Mouse (Mus musculus): ENCODE results near the gene Ttc7b. TPM values are rescaled to one million over a fixed set of nuclear protein-coding genes. Genes with fewer than 3 reads are reported as not detected.

Gene Ttc7b
- polyA plus RNA-seq, 1 experiment from 2014 or later: 8.5 TPM

- no peaks in the 10 kb centered on the region for H3K27me3 ChIP-seq (ENCODE audit: control insufficient read depth, insufficient read depth, low read length)
- H3K9ac ChIP-seq (replicated peaks; ENCODE audit: low read length): no peak overlapping the region
- 80% methylated on average over 5 of the region's 5 CpGs for WGBS
- ATAC-seq (ENCODE audit: low FRiP score, low TSS enrichment): no peak
- no peak overlapping the region for H3K27ac ChIP-seq (replicated peaks; ENCODE audit: low read depth, low read length)
- no peak overlapping the region for H3K4me2 ChIP-seq (ENCODE audit: low read length)
- no peaks in the 10 kb centered on the region for H3K9me3 ChIP-seq (ENCODE audit: control insufficient read depth, low read length)
- H3K4me1 ChIP-seq (ENCODE audit: control insufficient read depth, insufficient read depth, low read length): 0 out of 2 replicates have a peak, but pooled peaks cover 4% of the 10 kb centered on the region
- no peak for DNase-seq
- H3K4me3 ChIP-seq (replicated peaks; ENCODE audit: low read depth, low read length): no peak overlapping the region
- no peaks in the 10 kb centered on the region for H3K36me3 ChIP-seq (ENCODE audit: control insufficient read depth, insufficient read depth, low read length)
Measured at GRCm38 (mm10) chr12:100529651-100530050, 9.0 kb upstream of the Ttc7b start.

DNA sequence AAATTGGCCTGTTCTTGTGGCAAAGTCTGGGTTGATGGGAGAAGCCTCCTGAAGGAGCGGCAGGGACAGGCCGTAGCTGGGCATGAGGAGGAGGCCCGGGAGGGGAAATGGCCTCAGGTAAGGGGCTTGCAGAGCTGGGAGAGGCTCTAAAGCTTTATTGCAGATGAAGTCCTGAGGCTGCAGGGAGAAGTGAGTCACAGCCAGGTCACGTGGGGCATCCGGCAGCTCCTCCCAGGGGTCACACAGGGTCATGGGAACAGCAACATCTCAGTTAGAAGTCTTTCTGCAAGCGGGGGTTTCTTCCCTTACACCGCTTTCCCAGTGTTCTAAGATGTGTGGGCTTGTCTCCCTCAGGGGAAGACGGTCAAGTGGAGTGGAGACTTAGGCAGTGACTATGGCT lies 8.5 kb upstream of the Ttc7b start:
- no peak overlapping the region for H3K9ac ChIP-seq (replicated peaks; ENCODE audit: low read length)
- H3K4me3 ChIP-seq (replicated peaks; ENCODE audit: low read depth, low read length): no peak overlapping the region
- no peak overlapping the region for H3K27ac ChIP-seq (replicated peaks; ENCODE audit: low read depth, low read length)
- DNase-seq (no peak), ATAC-seq (ENCODE audit: low FRiP score, low TSS enrichment) (no peak)
- no peaks in the 10 kb centered on the region for H3K27me3 ChIP-seq (ENCODE audit: control insufficient read depth, insufficient read depth, low read length)
- 0 out of 2 replicates have a peak, but pooled peaks cover 4% of the 10 kb centered on the region for H3K4me1 ChIP-seq (ENCODE audit: control insufficient read depth, insufficient read depth, low read length)
- no peak overlapping the region for H3K4me2 ChIP-seq (ENCODE audit: low read length)
- H3K9me3 ChIP-seq (ENCODE audit: control insufficient read depth, low read length): no peaks in the 10 kb centered on the region
- no peaks in the 10 kb centered on the region for H3K36me3 ChIP-seq (ENCODE audit: control insufficient read depth, insufficient read depth, low read length)
- 29% methylated on average over 8 of the region's 8 CpGs for WGBS

- Histone ChIP-seq H3K9me3 (ENCODE audit: control insufficient read depth, low read length) (no peaks in the 10 kb centered on the region), H3K36me3 (ENCODE audit: control insufficient read depth, insufficient read depth, low read length) (no peaks in the 10 kb centered on the region), H3K4me3 (replicated peaks; ENCODE audit: low read depth, low read length) (no peak overlapping the region), H3K4me2 (ENCODE audit: low read length) (peak overlapping the region; percentile 49), H3K9ac (replicated peaks; ENCODE audit: low read length) (no peak overlapping the region), H3K27ac (replicated peaks; ENCODE audit: low read depth, low read length) (no peak overlapping the region), H3K27me3 (ENCODE audit: control insufficient read depth, insufficient read depth, low read length) (no peaks in the 10 kb centered on the region), H3K4me1 (ENCODE audit: control insufficient read depth, insufficient read depth, low read length) (0 out of 2 replicates have a peak, but pooled peaks cover 4% of the 10 kb centered on the region)
- DNase-seq (no peak), ATAC-seq (ENCODE audit: low FRiP score, low TSS enrichment) (no peak)
- WGBS: 79% methylated on average over 3 of the region's 3 CpGs
Measured at GRCm38 (mm10) chr12:100528246-100528645, 7.6 kb upstream of the Ttc7b start.

GRCm38 (mm10) chr12:100527753-100528152 lies 7.1 kb upstream of the Ttc7b start:
- Histone ChIP-seq H3K27me3 (ENCODE audit: control insufficient read depth, insufficient read depth, low read length) (no peaks in the 10 kb centered on the region), H3K9ac (replicated peaks; ENCODE audit: low read length) (no peak overlapping the region)
- ATAC-seq (ENCODE audit: low FRiP score, low TSS enrichment): peak; percentile 97

DNA sequence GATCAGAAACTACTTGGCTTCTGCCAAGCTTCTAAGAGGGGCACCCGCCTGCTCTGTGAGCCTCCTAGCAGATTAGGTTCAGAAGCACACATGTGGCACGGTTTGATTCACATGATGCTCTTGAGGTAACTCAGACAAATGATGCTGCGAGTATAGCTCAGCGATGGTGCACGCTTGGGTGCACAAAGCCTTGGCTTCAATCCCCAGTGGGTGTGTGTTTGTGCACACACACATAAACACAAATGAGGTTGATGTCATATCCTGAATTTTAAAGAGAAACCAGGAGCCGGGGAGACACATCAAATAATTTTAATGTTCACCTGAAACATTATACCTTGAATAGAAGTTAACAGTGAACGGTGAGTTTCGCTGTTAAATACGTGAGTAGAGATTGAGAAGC lies 6.6 kb upstream of the Ttc7b start:
- Histone ChIP-seq H3K4me3 (replicated peaks; ENCODE audit: low read depth, low read length) (no peak overlapping the region), H3K9me3 (ENCODE audit: control insufficient read depth, low read length) (no peaks in the 10 kb centered on the region), H3K9ac (replicated peaks; ENCODE audit: low read length) (no peak overlapping the region), H3K27me3 (ENCODE audit: control insufficient read depth, insufficient read depth, low read length) (no peaks in the 10 kb centered on the region), H3K36me3 (ENCODE audit: control insufficient read depth, insufficient read depth, low read length) (no peaks in the 10 kb centered on the region), H3K4me2 (ENCODE audit: low read length) (peak overlapping the region; percentile 49), H3K27ac (replicated peaks; ENCODE audit: low read depth, low read length) (no peak overlapping the region), H3K4me1 (ENCODE audit: control insufficient read depth, insufficient read depth, low read length) (0 out of 2 replicates have a peak, but pooled peaks cover 4% of the 10 kb centered on the region)
- 52% methylated on average over 9 of the region's 9 CpGs for WGBS
- DNase-seq (peak; percentile 39), ATAC-seq (ENCODE audit: low FRiP score, low TSS enrichment) (no peak)

More at GRCm38 (mm10) chr12:100527753-100528152, 7.1 kb upstream of the Ttc7b start:
- Histone ChIP-seq H3K36me3 (ENCODE audit: control insufficient read depth, insufficient read depth, low read length) (no peaks in the 10 kb centered on the region), H3K9me3 (ENCODE audit: control insufficient read depth, low read length) (no peaks in the 10 kb centered on the region), H3K4me1 (ENCODE audit: control insufficient read depth, insufficient read depth, low read length) (0 out of 2 replicates have a peak, but pooled peaks cover 4% of the 10 kb centered on the region), H3K4me3 (replicated peaks; ENCODE audit: low read depth, low read length) (no peak overlapping the region), H3K27ac (replicated peaks; ENCODE audit: low read depth, low read length) (no peak overlapping the region), H3K4me2 (ENCODE audit: low read length) (peak overlapping the region; percentile 49)
- 7% methylated on average over 9 of the region's 9 CpGs for WGBS
- DNase-seq: peak; percentile 87

DNA sequence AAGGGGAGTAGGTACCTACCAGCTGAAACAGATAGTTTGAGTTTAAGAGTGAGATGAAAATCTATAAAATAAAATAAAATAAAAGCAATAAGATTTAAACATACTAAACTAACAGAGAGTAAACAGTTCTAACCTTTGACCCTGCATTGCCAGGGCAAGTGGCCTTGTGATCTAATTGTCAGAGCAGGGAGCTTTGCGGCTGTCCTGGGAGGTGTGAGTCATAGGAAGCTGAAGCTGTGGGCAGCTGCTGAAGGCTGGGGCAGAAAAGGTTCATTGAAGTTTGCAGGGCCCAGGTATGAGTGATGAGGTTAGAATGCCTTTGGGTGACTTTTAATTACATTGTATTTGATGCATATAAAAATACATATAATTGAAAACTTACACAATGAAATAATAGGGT lies 5.3 kb upstream of the Ttc7b start:
- 0 out of 2 replicates have a peak, but pooled peaks cover 4% of the 10 kb centered on the region for H3K4me1 ChIP-seq (ENCODE audit: control insufficient read depth, insufficient read depth, low read length)
- no peak overlapping the region for H3K4me3 ChIP-seq (replicated peaks; ENCODE audit: low read depth, low read length)
- H3K27ac ChIP-seq (replicated peaks; ENCODE audit: low read depth, low read length): no peak overlapping the region
- H3K36me3 ChIP-seq (ENCODE audit: control insufficient read depth, insufficient read depth, low read length): no peaks in the 10 kb centered on the region
- H3K4me2 ChIP-seq (ENCODE audit: low read length): no peak overlapping the region
- ATAC-seq (ENCODE audit: low FRiP score, low TSS enrichment) (no peak), DNase-seq (no peak)
- H3K27me3 ChIP-seq (ENCODE audit: control insufficient read depth, insufficient read depth, low read length): no peaks in the 10 kb centered on the region
- 86% methylated on average over 1 of the region's 1 CpGs for WGBS
- H3K9me3 ChIP-seq (ENCODE audit: control insufficient read depth, low read length): no peaks in the 10 kb centered on the region
- no peak overlapping the region for H3K9ac ChIP-seq (replicated peaks; ENCODE audit: low read length)

DNA sequence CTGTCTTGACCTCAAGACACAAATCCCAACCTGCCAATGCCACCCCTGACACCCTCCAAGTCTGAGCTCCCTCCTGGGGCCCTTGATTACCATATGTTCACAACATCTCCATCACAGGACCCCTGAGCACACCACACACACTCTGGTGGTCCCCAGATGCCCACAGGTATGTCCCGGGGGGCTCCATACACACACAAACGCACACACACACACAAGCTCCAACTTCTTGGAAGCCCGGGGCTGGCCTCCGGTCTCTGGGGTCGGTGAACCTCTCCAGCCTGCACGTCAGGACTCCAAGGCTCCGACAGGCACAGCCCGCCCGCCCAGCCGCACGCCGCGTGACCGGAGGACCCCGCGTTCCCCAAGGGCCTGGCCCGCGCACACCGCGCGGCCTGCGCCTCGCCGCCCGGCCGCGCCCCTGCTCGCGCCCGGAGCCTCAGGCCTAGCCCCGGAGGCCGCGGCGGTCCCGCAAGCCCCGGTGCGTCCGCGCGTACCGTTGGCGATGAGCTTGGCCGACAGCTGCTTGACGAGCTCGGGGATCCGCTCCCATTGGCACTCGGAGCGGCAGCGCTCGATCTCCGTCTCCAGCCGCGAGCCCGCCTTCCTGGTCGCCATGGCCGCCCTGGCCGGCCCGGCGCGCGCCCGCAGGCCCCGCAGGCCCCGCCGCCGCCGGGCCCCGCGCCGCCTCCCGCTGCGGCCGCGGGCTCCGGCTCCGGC lies 391 bp downstream of the Ttc7b start:
- Histone ChIP-seq H3K4me1 (ENCODE audit: control insufficient read depth, insufficient read depth, low read length) (peaks cover 16% of the 10 kb centered on the region), H3K4me2 (ENCODE audit: low read length) (peak overlapping the region; percentile 85), H3K36me3 (ENCODE audit: control insufficient read depth, insufficient read depth, low read length) (no peaks in the 10 kb centered on the region), H3K4me3 (replicated peaks; ENCODE audit: low read depth, low read length) (peak overlapping the region; percentile 85), H3K9me3 (ENCODE audit: control insufficient read depth, low read length) (no peaks in the 10 kb centered on the region), H3K27ac (replicated peaks; ENCODE audit: low read depth, low read length) (peak overlapping the region; percentile 88), H3K9ac (replicated peaks; ENCODE audit: low read length) (peak overlapping the region; percentile 96), H3K27me3 (ENCODE audit: control insufficient read depth, insufficient read depth, low read length) (no peaks in the 10 kb centered on the region)
- ATAC-seq (ENCODE audit: low FRiP score, low TSS enrichment): peak; percentile 70
- under 1% methylated on average over 73 of the region's 76 CpGs for WGBS
- peak; percentile 81 for DNase-seq

- Histone ChIP-seq H3K9ac (replicated peaks; ENCODE audit: low read length) (peak overlapping the region; percentile 96), H3K36me3 (ENCODE audit: control insufficient read depth, insufficient read depth, low read length) (no peaks in the 10 kb centered on the region), H3K4me2 (ENCODE audit: low read length) (peak overlapping the region; percentile 85), H3K4me3 (replicated peaks; ENCODE audit: low read depth, low read length) (peak overlapping the region; percentile 85), H3K4me1 (ENCODE audit: control insufficient read depth, insufficient read depth, low read length) (peaks cover 16% of the 10 kb centered on the region), H3K27me3 (ENCODE audit: control insufficient read depth, insufficient read depth, low read length) (no peaks in the 10 kb centered on the region), H3K27ac (replicated peaks; ENCODE audit: low read depth, low read length) (peak overlapping the region; percentile 88), H3K9me3 (ENCODE audit: control insufficient read depth, low read length) (no peaks in the 10 kb centered on the region)
- peak; percentile 55 for DNase-seq
- peak; percentile 19 for ATAC-seq (ENCODE audit: low FRiP score, low TSS enrichment)
- 55% methylated on average over 7 of the region's 7 CpGs for WGBS
Measured at GRCm38 (mm10) chr12:100519684-100520076, 946 bp downstream of the Ttc7b start.

GRCm38 (mm10) chr12:100517371-100517770 lies 3.3 kb downstream of the Ttc7b start:
- WGBS: 93% methylated on average over 9 of the region's 9 CpGs
- Histone ChIP-seq H3K36me3 (ENCODE audit: control insufficient read depth, insufficient read depth, low read length) (0 out of 2 replicates have a peak, but pooled peaks cover under 1% of the 10 kb centered on the region), H3K27me3 (ENCODE audit: control insufficient read depth, insufficient read depth, low read length) (no peaks in the 10 kb centered on the region), H3K4me1 (ENCODE audit: control insufficient read depth, insufficient read depth, low read length) (peaks cover 16% of the 10 kb centered on the region), H3K4me3 (replicated peaks; ENCODE audit: low read depth, low read length) (no peak overlapping the region), H3K9ac (replicated peaks; ENCODE audit: low read length) (no peak overlapping the region), H3K27ac (replicated peaks; ENCODE audit: low read depth, low read length) (no peak overlapping the region), H3K9me3 (ENCODE audit: control insufficient read depth, low read length) (no peaks in the 10 kb centered on the region), H3K4me2 (ENCODE audit: low read length) (no peak overlapping the region)
- no peak for ATAC-seq (ENCODE audit: low FRiP score, low TSS enrichment)
- no peak for DNase-seq

All from midbrain, embryonic 14.5 days (tissue).